Mouse (Mus musculus) forebrain, embryonic 14.5 days (tissue): ENCODE measurements around the gene Pphln1. TPM values are rescaled to one million over a fixed set of nuclear protein-coding genes. Genes with fewer than 3 reads are reported as not detected.

Source experiments
- ATAC-seq: fragments of 200-750 bp; cut with Nextera tagmentation; 2 replicates; pipeline ENCODE4 v1.8.0; 2017; ENCODE audit warnings: mild to moderate bottlenecking, moderate library complexity
- DNase-seq: peaks from one replicate; pipeline ENCODE4 v3.0.0-alpha.2; 2015; ENCODE audit warnings: low spot score
- H3K27ac ChIP-seq: fragments of 300-500 bp; sonication (generic); 2 replicates; pipeline ENCODE4 v1.5.1; 2014; ENCODE audit warnings: low read depth, mild to moderate bottlenecking, control low read depth, low read length, moderate library complexity
- H3K27me3 ChIP-seq: fragments of 300-500 bp; sonication (generic); replicated peaks from 2 replicates; pipeline ENCODE4 v1.6.1; 2014; ENCODE audit warnings: low read length, control low read depth, mixed read lengths; ENCODE audit not compliant: control insufficient read depth, insufficient read depth
- H3K36me3 ChIP-seq: fragments of 300-500 bp; sonication (generic); 2 replicates; pipeline ENCODE4 v1.6.1; 2014; ENCODE audit warnings: low read length, control low read depth; ENCODE audit not compliant: control insufficient read depth, insufficient read depth
- H3K4me1 ChIP-seq: fragments of 300-500 bp; sonication (generic); 2 replicates; pipeline ENCODE4 v1.6.1; 2014; ENCODE audit warnings: antibody characterized with exemption, low read length, control low read depth; ENCODE audit not compliant: control insufficient read depth, insufficient read depth
- H3K4me2 ChIP-seq: fragments of 300-500 bp; sonication (generic); 2 replicates; pipeline ENCODE4 v1.6.1; 2014; ENCODE audit warnings: mild to moderate bottlenecking, control low read depth, low read length
- H3K4me3 ChIP-seq: fragments of 300-500 bp; sonication (generic); 2 replicates; pipeline ENCODE4 v1.5.1; 2014; ENCODE audit warnings: low read depth, low read length, control low read depth
- H3K9ac ChIP-seq: fragments of 300-500 bp; sonication (generic); 2 replicates; pipeline ENCODE4 v1.6.1; 2014; ENCODE audit warnings: mild to moderate bottlenecking, low read length, control low read depth, moderate library complexity
- H3K9me3 ChIP-seq: fragments of 300-500 bp; sonication (generic); replicated peaks from 2 replicates; pipeline ENCODE4 v1.6.1; 2016; ENCODE audit warnings: low read length, control low read depth, mixed read lengths; ENCODE audit not compliant: control insufficient read depth
- WGBS: fragments of 180-500 bp; shearing (Covaris S2); extraction: QIAGEN DNeasy Blood & Tissue Kit; methylation state at CpG from one replicate; pipeline ENCODE4 v1.1.7; 2014; 5-methylcytosine and 5-hydroxymethylcytosine counted together
- polyA plus RNA-seq: library from polyadenylated mRNA; unstranded; fragments of >200 nt; fragmentation: Nextera tagmentation; extraction: Ambion mirVana; gene quantifications from 2 replicates; pipeline ENCODE4 v1.2.1, GENCODE M21; 2014

The Pphln1 gene
- polyA plus RNA-seq, 1 experiment from 2014 or later: 29.3 TPM

DNA sequence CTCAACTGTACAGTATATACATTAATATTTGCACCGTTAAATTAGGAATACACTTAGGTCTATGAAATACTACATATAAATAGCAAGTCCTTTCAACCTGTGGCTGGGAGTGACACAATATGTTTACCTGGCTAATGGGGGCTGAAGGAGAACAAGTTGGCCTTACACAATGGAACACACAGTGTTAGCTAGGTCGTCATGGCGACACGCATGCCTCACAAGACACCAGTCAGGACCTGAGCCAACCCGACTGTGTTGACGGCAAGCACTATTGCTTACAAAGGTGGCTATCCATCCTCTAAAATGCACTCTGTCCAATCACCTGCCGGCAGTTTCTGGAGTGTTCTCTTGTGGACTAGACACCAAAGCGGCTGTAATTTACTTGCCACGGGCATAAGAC lies 101.7 kb downstream of the Pphln1 start:
- H3K27ac ChIP-seq: no peak overlapping the region
- peak; percentile 67 for DNase-seq
- peaks cover 23% of the 10 kb centered on the region for H3K36me3 ChIP-seq
- H3K27me3 ChIP-seq: no peaks in the 10 kb centered on the region
- no peak overlapping the region for H3K9ac ChIP-seq
- no peaks in the 10 kb centered on the region for H3K4me1 ChIP-seq
- 51% methylated on average over 9 of the region's 9 CpGs for WGBS
- H3K4me3 ChIP-seq: no peak overlapping the region
- no peaks in the 10 kb centered on the region for H3K9me3 ChIP-seq
- H3K4me2 ChIP-seq: no peak overlapping the region
- ATAC-seq: 0 out of 2 replicates have a peak, but pooled peaks have one; percentile 48

DNA sequence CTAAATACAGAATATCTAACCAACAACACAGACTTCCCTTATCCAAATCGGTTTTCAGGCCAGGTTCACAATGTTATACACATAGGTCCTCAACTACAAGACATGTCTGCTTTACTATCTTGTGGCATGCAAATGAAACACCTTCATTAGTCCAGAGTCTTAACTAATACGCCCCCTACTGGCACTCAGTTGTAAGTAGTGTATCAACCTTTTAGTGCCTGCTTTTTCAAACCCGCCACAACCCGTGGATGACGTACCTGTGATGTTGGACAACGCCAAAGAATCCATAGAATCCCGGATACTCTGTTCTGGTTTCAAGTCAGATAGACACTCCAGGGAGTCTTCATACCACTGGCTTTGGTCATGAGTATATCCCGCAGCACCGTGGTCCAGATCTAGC lies 104.6 kb downstream of the Pphln1 start:
- ATAC-seq: no peak

DNA sequence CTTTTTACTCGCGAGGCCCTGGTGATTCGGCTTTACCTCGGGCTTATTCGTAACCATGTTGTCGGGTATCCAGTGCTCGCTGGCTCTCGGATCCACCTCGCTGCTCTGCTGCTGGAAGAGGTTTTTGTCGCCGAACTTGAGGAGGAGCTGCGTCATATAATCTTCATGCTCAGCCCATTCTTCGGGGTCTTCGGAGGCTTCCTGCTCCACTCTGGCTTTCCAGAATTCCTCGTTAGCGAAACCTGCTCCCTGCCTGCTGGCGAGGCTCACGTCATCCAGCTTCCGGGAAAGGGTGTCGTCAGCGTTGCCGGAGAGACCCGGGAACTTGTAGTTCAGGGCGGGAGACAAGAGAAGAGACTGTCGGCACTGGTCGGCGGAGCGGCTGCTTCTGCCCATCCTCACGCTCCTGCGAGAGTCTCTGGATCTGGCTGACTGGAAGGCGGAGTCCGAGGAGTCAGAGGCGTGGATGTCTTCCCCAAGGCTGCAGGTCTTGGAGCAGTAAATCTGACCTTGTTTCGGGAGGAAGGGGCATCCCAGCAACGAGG lies 105.1 kb downstream of the Pphln1 start:
- Histone ChIP-seq H3K27me3 (no peaks in the 10 kb centered on the region), H3K4me1 (no peaks in the 10 kb centered on the region), H3K27ac (no peak overlapping the region), H3K36me3 (peaks cover 16% of the 10 kb centered on the region), H3K9ac (no peak overlapping the region), H3K4me3 (no peak overlapping the region), H3K4me2 (no peak overlapping the region), H3K9me3 (no peaks in the 10 kb centered on the region)
- 91% methylated on average over 35 of the region's 35 CpGs for WGBS
- DNase-seq (no peak), ATAC-seq (no peak)

More for the DNA sequence above, 104.6 kb downstream of the Pphln1 start:
- no peak overlapping the region for H3K9ac ChIP-seq
- no peaks in the 10 kb centered on the region for H3K27me3 ChIP-seq
- H3K9me3 ChIP-seq: no peaks in the 10 kb centered on the region
- 95% methylated on average over 9 of the region's 9 CpGs for WGBS
- H3K4me1 ChIP-seq: no peaks in the 10 kb centered on the region
- peaks cover 22% of the 10 kb centered on the region for H3K36me3 ChIP-seq
- no peak overlapping the region for H3K4me3 ChIP-seq
- no peak for DNase-seq
- H3K4me2 ChIP-seq: no peak overlapping the region
- H3K27ac ChIP-seq: no peak overlapping the region

DNA sequence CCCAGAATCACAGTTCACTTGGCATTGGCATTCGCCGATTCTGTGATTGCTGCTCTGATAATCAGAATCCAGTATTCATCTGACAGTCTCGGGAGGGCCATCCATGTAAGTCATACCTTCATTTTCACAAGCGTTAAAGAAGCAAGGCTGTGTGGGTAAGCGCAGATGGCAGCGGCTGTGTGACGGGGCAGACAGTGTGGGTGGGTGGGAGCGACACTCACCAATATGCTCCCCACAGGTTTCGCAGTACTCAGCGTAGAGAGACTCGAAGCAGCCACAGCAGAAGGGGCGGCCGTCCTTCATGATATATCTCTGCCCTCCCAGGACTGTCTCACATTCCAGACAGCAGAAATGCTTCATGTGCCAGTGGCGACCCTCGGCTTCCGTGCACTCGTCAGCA lies 106.7 kb downstream of the Pphln1 start:
- H3K27me3 ChIP-seq: no peaks in the 10 kb centered on the region
- H3K4me3 ChIP-seq: no peak overlapping the region
- no peak overlapping the region for H3K27ac ChIP-seq
- H3K4me1 ChIP-seq: no peaks in the 10 kb centered on the region
- DNase-seq (no peak), ATAC-seq (no peak)
- WGBS: 95% methylated on average over 17 of the region's 17 CpGs
- H3K9me3 ChIP-seq: no peaks in the 10 kb centered on the region
- H3K9ac ChIP-seq: no peak overlapping the region
- no peak overlapping the region for H3K4me2 ChIP-seq
- H3K36me3 ChIP-seq: peaks cover 16% of the 10 kb centered on the region

DNA sequence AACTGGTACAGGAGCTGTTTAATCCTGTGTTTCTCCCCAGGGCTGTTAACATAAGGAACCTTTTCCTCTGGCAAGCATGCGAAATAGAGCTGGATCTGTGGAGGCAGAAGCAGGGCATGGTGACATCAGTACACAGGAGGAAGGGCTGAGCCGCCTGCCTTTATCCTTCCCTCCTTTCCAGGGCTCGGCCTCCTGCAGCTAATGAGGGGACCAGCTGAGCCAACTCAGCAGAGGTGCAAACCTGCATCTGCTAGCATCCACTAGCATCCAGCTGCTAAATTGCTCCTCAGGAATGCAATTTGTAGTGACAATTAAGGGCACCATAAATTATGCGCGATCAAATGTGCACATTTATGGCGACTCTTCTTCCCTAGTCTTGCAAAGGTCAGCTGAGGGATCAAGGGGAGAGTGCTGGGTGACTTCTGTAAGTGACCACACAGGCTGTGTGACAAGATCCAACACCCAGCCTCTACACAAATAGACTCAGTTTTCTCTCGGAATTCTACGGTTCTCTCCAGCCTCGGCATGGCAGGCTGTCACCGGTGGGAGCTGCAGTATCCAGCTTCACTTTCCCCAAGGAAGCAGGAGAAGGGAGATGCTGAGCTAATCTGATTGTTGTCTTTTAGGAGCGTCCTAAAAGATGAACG lies 112.7 kb downstream of the Pphln1 start:
- Histone ChIP-seq H3K9me3 (no peaks in the 10 kb centered on the region), H3K36me3 (no peaks in the 10 kb centered on the region), H3K9ac (no peak overlapping the region), H3K27me3 (no peaks in the 10 kb centered on the region), H3K4me2 (no peak overlapping the region), H3K27ac (peak overlapping the region; percentile 55), H3K4me3 (no peak overlapping the region), H3K4me1 (peaks cover 19% of the 10 kb centered on the region)
- peak; percentile 59 for DNase-seq
- WGBS: 18% methylated on average over 12 of the region's 12 CpGs
- ATAC-seq: peak; percentile 77

DNA sequence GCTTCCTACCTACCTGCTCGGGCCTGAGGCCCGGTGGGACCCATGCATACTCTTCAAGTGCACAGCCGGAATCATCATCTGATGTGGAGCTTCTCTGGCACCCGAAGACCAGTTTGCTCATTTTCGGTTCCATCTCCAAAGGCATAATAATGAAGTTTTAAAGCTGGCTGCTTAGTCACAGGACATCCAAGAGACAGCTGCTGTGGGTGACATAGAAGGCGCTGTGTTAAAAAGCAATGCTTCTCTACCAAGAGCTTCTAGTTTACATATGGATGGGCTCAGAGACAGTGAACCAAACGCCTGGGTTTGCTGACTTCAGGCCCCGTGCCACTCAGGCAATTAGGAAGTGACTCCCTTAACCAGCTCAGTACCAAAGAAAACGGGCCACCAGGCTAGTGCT lies 114.3 kb downstream of the Pphln1 start:
- no peaks in the 10 kb centered on the region for H3K9me3 ChIP-seq
- DNase-seq: no peak
- ATAC-seq: no peak
- H3K9ac ChIP-seq: no peak overlapping the region
- no peaks in the 10 kb centered on the region for H3K27me3 ChIP-seq
- peaks cover 19% of the 10 kb centered on the region for H3K4me1 ChIP-seq
- no peaks in the 10 kb centered on the region for H3K36me3 ChIP-seq
- no peak overlapping the region for H3K4me3 ChIP-seq
- WGBS: 41% methylated on average over 9 of the region's 9 CpGs
- no peak overlapping the region for H3K27ac ChIP-seq
- H3K4me2 ChIP-seq: no peak overlapping the region

DNA sequence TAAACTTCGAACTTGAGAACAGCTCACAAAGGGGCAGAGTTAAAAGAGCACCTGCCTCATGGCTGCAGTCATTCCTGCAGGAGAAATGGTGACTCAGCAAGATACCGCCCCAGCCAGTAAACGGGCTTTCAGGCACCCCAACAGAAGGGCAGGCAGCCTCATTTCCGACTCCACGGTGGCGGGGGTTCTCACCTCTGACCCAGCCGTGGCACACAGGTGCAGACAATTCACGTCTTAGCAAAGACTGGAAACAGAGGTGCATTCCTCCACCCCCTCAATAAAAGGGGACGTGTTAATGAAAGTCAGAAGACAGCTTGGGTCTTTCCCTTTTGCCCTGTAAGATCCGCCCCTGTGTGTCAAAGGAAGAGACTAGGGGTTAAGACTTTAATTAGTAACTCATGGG lies 115.8 kb downstream of the Pphln1 start:
- H3K9me3 ChIP-seq: no peaks in the 10 kb centered on the region
- no peak overlapping the region for H3K27ac ChIP-seq
- no peak for DNase-seq
- no peak overlapping the region for H3K4me3 ChIP-seq
- no peaks in the 10 kb centered on the region for H3K36me3 ChIP-seq
- WGBS: 6% methylated on average over 10 of the region's 10 CpGs
- H3K9ac ChIP-seq: 0 out of 2 replicates have a peak overlapping the region, but pooled peaks have one; percentile 5
- H3K27me3 ChIP-seq: no peaks in the 10 kb centered on the region
- no peak for ATAC-seq
- H3K4me1 ChIP-seq: peaks cover 27% of the 10 kb centered on the region
- no peak overlapping the region for H3K4me2 ChIP-seq

DNA sequence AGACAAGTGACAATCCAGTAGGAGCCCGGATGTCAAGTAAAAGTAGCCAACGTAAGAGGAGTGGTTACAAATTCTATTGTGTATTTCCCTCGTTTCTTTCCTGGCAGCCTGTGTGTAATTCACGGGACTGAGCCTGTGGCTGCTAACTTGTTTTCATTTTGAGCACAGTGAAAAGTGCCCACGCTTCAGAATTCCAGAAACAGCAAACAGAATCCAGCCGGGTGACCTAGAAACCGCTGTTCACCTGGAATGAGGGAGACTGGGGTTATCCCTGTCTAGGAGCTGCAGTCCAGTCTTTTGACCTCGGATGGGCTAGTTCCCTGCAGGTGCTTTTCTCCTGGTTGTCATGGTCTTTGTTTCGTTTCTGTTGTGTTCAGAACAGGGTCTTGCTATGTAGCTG lies 117.2 kb downstream of the Pphln1 start:
- 59% methylated on average over 9 of the region's 9 CpGs for WGBS
- no peaks in the 10 kb centered on the region for H3K9me3 ChIP-seq
- H3K9ac ChIP-seq: no peak overlapping the region
- H3K36me3 ChIP-seq: no peaks in the 10 kb centered on the region
- no peaks in the 10 kb centered on the region for H3K27me3 ChIP-seq
- no peak overlapping the region for H3K4me3 ChIP-seq
- no peak for DNase-seq
- ATAC-seq: no peak
- no peak overlapping the region for H3K27ac ChIP-seq
- peaks cover 27% of the 10 kb centered on the region for H3K4me1 ChIP-seq
- no peak overlapping the region for H3K4me2 ChIP-seq

DNA sequence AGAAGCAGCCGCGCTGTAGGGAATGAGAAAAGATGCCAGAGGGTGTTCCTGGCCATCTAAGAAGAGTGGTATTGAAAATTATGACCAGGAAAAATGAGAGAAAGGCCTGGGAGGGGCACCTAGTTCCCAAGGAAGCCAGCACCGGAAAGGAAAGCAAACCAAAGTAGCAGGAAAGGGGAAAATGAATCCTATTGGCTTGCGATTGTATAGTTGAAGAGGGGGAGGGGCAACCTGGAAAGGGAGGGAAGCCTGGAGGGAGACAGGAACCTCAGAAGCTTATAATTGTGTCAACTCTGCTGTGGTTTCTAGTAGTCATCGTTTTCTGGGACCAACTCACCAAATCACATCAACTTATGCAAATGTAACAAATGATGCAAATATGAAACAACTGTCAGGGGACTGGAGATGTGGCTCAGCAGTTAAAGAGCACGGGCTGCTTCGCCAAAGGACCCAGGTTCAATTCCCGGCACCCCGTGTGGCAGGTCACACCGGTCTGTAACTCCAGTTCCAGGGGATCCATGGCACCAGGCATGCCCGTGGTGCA lies 118.9 kb downstream of the Pphln1 start:
- Histone ChIP-seq H3K27ac (no peak overlapping the region), H3K36me3 (no peaks in the 10 kb centered on the region), H3K9me3 (no peaks in the 10 kb centered on the region), H3K27me3 (no peaks in the 10 kb centered on the region), H3K4me2 (no peak overlapping the region), H3K9ac (no peak overlapping the region), H3K4me3 (no peak overlapping the region), H3K4me1 (peaks cover 18% of the 10 kb centered on the region; the same call in 1 of the 2 replicates)
- 84% methylated on average over 11 of the region's 11 CpGs for WGBS
- DNase-seq (no peak), ATAC-seq (no peak)
